Mouse (Mus musculus) cortical plate, adult 2 months (tissue): ENCODE data around the gene Ppp3r2.

Source experiments
- CTCF ChIP-seq: fragments of 200-500 bp; IDR thresholded peaks from 2 replicates; pipeline ENCODE4 v1.5.1; 2011; ENCODE audit warnings: mild to moderate bottlenecking, control low read depth, low read length; ENCODE audit not compliant: insufficient read depth; ENCODE audit errors: extremely low read depth
- POLR2A ChIP-seq: fragments of 200-500 bp; IDR thresholded peaks from 2 replicates; pipeline ENCODE4 v1.6.1; 2011; ENCODE audit warnings: mild to moderate bottlenecking, low read length, control low read depth; ENCODE audit not compliant: insufficient read depth; ENCODE audit errors: extremely low read depth

DNA sequence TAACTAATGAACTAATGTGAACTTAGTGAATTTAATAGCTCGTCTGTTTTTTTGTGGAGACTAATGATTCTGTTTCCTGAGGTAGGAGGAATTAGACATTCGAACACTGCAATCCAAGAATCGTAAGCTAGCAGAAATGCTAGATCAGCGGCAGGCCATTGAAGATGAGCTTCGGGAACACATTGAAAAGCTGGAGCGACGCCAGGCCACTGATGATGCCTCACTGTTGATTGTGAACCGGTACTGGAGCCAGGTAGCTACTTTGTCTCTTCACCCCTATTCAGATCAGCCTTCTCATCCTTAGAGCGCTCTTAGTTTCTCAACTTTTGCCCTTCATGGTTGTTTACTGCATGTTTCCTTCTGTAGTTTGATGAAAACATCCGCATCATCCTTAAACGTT, 44.0 kb downstream of the Ppp3r2 start:
- TF ChIP-seq CTCF (no peak), POLR2A (no peak)
